Mouse (Mus musculus) spleen, adult 2 months (tissue): ENCODE measurements around the gene Dusp10.

Experiments used
- CTCF ChIP-seq: fragments of 200-500 bp; IDR thresholded peaks from 2 replicates; pipeline ENCODE4 v1.5.1; 2011; ENCODE audit warnings: mild to moderate bottlenecking, inconsistent platforms; ENCODE audit not compliant: insufficient read depth, insufficient read length, insufficient replicate concordance; ENCODE audit errors: extremely low read depth
- POLR2A ChIP-seq: fragments of 200-500 bp; IDR thresholded peaks from 2 replicates; pipeline ENCODE4 v1.6.1; 2011; ENCODE audit warnings: low read depth, low read length, inconsistent platforms

GRCm38 (mm10) chr1:183969265-183969664, 43.8 kb upstream of the Dusp10 start:
- no peak for TF ChIP-seq CTCF
- no peak for TF ChIP-seq POLR2A
